Mouse (Mus musculus) neural tube, embryonic 11.5 days (tissue): ENCODE results near the gene Krt84. TPM values are rescaled to one million over a fixed set of nuclear protein-coding genes. Genes with fewer than 3 reads are reported as not detected.
"Not testable (repeated sequence)": the region's sequence is repeated elsewhere in the genome, so short reads cannot be mapped to it uniquely, and the experiment has no call there.

Experiments
- ATAC-seq: fragments of 200-750 bp; cut with Nextera tagmentation; 2 replicates; pipeline ENCODE4 v1.8.0; 2017; ENCODE audit warnings: moderate number of reproducible peaks, mild to moderate bottlenecking, moderate TSS enrichment, moderate library complexity; ENCODE audit not compliant: insufficient read depth, low FRiP score, low TSS enrichment
- DNase-seq: peaks from one replicate; pipeline ENCODE4 v3.0.0-alpha.2; 2015; ENCODE audit warnings: low spot score
- H3K27ac ChIP-seq: fragments of 300-500 bp; sonication (generic); 2 replicates; pipeline ENCODE4 v1.5.1; 2014; ENCODE audit warnings: low read depth, mild to moderate bottlenecking, low read length
- H3K27me3 ChIP-seq: fragments of 300-500 bp; sonication (generic); 2 replicates; pipeline ENCODE4 v1.6.1; 2014; ENCODE audit warnings: mild to moderate bottlenecking, low read length, mixed read lengths; ENCODE audit not compliant: control insufficient read depth, insufficient read depth
- H3K36me3 ChIP-seq: fragments of 300-500 bp; sonication (generic); 2 replicates; pipeline ENCODE4 v1.6.1; 2014; ENCODE audit warnings: mild to moderate bottlenecking, low read length, moderate library complexity, mixed read lengths; ENCODE audit not compliant: control insufficient read depth, insufficient read depth
- H3K4me1 ChIP-seq: fragments of 300-500 bp; sonication (generic); 2 replicates; pipeline ENCODE4 v1.6.1; 2014; ENCODE audit warnings: low read length, mixed read lengths; ENCODE audit not compliant: control insufficient read depth, insufficient read depth
- H3K4me2 ChIP-seq: fragments of 300-500 bp; sonication (generic); 2 replicates; pipeline ENCODE4 v1.6.1; 2014; ENCODE audit warnings: low read depth, mild to moderate bottlenecking, moderate library complexity
- H3K4me3 ChIP-seq: fragments of 300-500 bp; sonication (generic); 2 replicates; pipeline ENCODE4 v1.5.1; 2014; ENCODE audit warnings: low read depth, low read length
- H3K9ac ChIP-seq: fragments of 300-500 bp; sonication (generic); 2 replicates; pipeline ENCODE4 v1.6.1; 2014; ENCODE audit warnings: mild to moderate bottlenecking, low read length
- H3K9me3 ChIP-seq: fragments of 300-500 bp; sonication (generic); 2 replicates; pipeline ENCODE4 v1.6.1; 2016; ENCODE audit warnings: low read length; ENCODE audit not compliant: control insufficient read depth
- WGBS: fragments of 180-500 bp; shearing (Covaris S2); extraction: QIAGEN DNeasy Blood & Tissue Kit; methylation state at CpG from one replicate; pipeline ENCODE4 v1.1.7; 2014; 5-methylcytosine and 5-hydroxymethylcytosine counted together
- polyA plus RNA-seq: library from polyadenylated mRNA; unstranded; fragments of >200 nt; fragmentation: Nextera tagmentation; extraction: Ambion mirVana; gene quantifications from 2 replicates; pipeline ENCODE4 v1.2.1, GENCODE M21; 2014

Krt84 gene
- polyA plus RNA-seq, 1 experiment from 2014 or later = not detected

DNA sequence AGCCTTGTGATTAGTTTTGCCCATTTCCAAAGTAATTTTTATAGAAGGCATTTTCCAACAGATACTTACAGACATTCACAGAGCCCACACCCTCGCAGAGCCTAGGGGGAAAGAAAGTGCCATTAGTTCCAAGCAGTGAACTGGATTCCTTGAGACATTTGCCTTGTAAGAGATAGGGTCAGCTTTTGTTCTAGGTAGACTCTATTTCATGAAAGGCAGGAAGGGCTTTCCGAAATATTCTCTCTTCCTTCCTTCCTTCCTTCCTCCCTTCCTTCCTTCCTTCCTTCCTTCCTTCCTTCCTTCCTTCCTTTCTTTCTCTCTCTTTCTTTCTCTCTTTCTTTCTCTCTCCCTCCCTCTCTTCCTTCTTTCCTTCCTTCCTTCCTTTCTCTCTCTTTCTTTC lies 15.5 kb downstream of the Krt84 start, which contains the start of gene Gm49425:
Gene Gm49425 (minus strand): TSS at position 101 of the 400 bp plus-strand sequence.
- 72% methylated on average over 2 of the region's 2 CpGs for WGBS
- not testable (repeated sequence) for H3K36me3 ChIP-seq, H3K27ac ChIP-seq, H3K4me1 ChIP-seq, ATAC-seq, H3K9ac ChIP-seq, H3K27me3 ChIP-seq, H3K4me3 ChIP-seq, H3K4me2 ChIP-seq, H3K9me3 ChIP-seq, DNase-seq

DNA sequence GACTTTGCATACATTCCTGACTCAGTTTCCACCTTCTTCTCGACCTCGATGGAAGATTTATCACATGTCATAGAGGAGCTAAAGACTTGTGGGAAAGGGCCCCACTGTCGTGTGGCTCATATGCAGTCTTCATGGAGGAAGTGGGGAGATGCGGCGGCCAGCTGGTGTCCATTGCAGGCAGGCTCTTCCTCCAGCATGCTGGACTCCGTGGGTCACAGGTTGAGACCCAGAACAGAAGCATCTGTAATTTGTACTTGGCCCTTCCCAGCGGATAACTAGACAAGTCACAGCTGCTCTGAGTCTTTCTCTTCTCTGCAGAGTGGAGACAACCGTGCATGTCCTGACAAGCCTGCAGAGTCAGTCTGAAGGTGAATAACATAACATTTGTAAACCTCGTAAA lies 24.4 kb downstream of the Krt84 start:
- no peak for ATAC-seq

DNA sequence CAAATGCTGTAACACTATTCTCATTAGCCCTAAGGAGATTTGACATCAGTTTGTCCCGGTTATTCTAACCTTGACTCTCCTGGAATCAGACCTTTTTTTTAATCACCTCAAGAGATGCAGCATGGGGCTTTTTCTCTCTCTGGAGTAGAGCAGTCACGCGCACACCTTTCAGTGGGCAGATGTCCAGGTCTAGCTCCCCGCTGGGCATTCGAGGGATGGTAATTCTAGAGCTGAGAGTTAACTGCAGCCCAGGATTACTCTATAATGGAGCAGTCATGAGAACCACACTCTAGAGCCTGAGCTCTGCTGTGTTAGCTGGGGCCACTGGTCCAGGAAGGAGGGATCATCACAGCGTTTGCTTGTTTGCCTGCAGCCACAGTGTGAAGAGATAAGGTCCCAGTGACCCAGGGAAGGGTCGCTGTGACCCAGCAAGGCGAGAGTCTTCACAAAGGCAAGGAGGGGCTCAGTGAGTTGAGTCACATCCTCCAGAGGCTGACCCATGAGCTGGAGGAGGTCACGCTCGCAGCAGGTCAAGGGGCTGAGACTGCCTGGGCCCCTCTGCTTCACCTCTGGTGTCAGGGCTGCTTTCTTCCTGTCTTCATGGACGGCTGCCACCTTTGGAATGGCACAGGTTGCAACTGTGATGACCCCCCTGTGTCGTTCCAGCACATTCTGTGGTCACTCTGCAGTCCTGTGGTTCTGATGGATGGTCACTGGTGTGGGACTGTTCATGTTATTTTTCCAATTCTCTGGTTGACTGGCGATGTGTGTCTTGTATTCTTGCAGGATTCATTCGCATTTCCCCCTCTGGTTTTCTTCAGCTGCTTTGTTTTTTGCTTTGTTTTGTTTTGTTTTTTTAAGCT lies 25.5 kb downstream of the Krt84 start:
- no peak overlapping the region for H3K27ac ChIP-seq
- no peaks in the 10 kb centered on the region for H3K36me3 ChIP-seq
- no peaks in the 10 kb centered on the region for H3K9me3 ChIP-seq
- ATAC-seq (no peak), DNase-seq (no peak)
- WGBS = 72% methylated on average over 14 of the region's 14 CpGs
- H3K4me2 ChIP-seq = no peak overlapping the region
- H3K9ac ChIP-seq = no peak overlapping the region
- no peak overlapping the region for H3K4me3 ChIP-seq
- H3K4me1 ChIP-seq = no peaks in the 10 kb centered on the region
- no peaks in the 10 kb centered on the region for H3K27me3 ChIP-seq

More for the DNA sequence above, 24.4 kb downstream of the Krt84 start:
- H3K9ac ChIP-seq = no peak overlapping the region
- H3K4me2 ChIP-seq = no peak overlapping the region
- H3K4me1 ChIP-seq = no peaks in the 10 kb centered on the region
- no peak for DNase-seq
- WGBS = 71% methylated on average over 9 of the region's 9 CpGs
- H3K27me3 ChIP-seq = no peaks in the 10 kb centered on the region
- H3K36me3 ChIP-seq = no peaks in the 10 kb centered on the region
- no peak overlapping the region for H3K4me3 ChIP-seq
- no peaks in the 10 kb centered on the region for H3K9me3 ChIP-seq
- no peak overlapping the region for H3K27ac ChIP-seq

DNA sequence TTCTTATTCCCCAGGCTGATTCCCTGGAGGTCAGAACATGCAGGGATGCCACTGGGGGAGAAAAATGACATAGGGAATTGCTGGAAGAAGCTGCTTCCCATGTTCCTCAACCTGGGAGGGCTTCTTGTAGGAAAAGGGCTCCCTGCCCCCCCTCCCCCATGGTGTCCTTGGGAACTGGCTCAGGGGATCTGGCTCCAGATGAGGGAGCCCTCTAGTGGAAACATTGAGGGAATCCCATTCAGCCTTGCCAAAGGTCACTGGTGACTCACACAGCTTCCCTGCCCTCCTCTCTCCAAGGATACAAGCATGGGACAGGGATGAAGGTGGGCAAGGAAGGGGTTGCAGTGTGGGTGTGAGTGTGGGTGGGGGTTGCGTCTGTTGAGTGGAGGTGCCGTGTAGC lies 35.4 kb downstream of the Krt84 start:
- no peak for ATAC-seq
- 80% methylated on average over 2 of the region's 2 CpGs for WGBS
- H3K27me3 ChIP-seq = no peaks in the 10 kb centered on the region

DNA sequence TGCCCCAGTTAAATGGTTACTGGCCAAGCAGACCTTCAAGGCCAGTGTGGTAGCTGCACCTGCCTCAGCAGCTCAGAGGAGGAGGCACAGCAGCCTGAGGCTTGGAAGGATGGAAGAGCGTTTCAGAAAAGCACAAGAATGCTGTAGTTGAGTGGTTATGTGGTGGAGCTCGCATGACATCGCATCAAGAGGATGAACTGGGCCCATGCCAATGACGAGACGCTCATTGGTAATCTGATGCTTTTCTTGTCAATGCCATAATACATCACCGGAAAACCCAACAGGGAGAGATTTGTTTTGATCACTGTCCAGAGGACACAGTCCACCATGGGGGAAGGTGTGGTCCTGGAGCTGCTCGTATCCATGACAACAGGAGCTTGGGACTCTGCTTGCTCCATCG lies 37.4 kb downstream of the Krt84 start:
- H3K9ac ChIP-seq = no peak overlapping the region
- no peak overlapping the region for H3K27ac ChIP-seq
- no peak overlapping the region for H3K4me2 ChIP-seq
- 83% methylated on average over 8 of the region's 8 CpGs for WGBS
- H3K4me1 ChIP-seq = no peaks in the 10 kb centered on the region
- DNase-seq = no peak
- no peak overlapping the region for H3K4me3 ChIP-seq
- no peaks in the 10 kb centered on the region for H3K9me3 ChIP-seq
- H3K36me3 ChIP-seq = no peaks in the 10 kb centered on the region
- H3K27me3 ChIP-seq = no peaks in the 10 kb centered on the region
- no peak for ATAC-seq

More for the DNA sequence above, 35.4 kb downstream of the Krt84 start:
- H3K36me3 ChIP-seq = no peaks in the 10 kb centered on the region
- H3K9ac ChIP-seq = no peak overlapping the region
- H3K4me3 ChIP-seq = no peak overlapping the region
- no peak for DNase-seq
- no peaks in the 10 kb centered on the region for H3K4me1 ChIP-seq
- no peaks in the 10 kb centered on the region for H3K9me3 ChIP-seq
- no peak overlapping the region for H3K27ac ChIP-seq
- no peak overlapping the region for H3K4me2 ChIP-seq

DNA sequence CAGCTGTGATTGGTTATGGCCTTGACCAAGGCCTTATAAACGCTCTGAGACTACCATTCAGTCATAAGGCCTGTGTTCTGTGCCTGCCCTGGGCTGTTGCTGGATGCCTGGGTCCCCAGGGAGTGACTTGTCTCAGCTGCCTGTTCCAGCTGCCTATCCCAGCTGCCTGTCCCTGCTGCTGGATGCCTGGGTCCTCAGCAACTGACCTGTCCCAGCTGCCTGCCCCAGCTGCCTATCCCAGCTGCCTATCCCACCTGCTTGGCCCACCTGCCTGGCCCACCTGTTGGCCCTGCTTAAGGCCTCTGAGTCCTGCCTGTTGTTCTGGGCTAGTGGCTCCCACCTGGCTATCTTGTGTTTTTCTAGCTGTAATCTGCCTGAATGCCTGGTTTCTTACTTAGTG lies 38.4 kb downstream of the Krt84 start:
- no peaks in the 10 kb centered on the region for H3K4me1 ChIP-seq
- no peak overlapping the region for H3K9ac ChIP-seq
- no peak overlapping the region for H3K4me3 ChIP-seq
- no peaks in the 10 kb centered on the region for H3K9me3 ChIP-seq
- ATAC-seq (no peak), DNase-seq (peak; percentile 19)
- WGBS = 43% methylated on average over 1 of the region's 1 CpGs
- H3K36me3 ChIP-seq = no peaks in the 10 kb centered on the region
- no peak overlapping the region for H3K27ac ChIP-seq
- no peak overlapping the region for H3K4me2 ChIP-seq
- no peaks in the 10 kb centered on the region for H3K27me3 ChIP-seq

DNA sequence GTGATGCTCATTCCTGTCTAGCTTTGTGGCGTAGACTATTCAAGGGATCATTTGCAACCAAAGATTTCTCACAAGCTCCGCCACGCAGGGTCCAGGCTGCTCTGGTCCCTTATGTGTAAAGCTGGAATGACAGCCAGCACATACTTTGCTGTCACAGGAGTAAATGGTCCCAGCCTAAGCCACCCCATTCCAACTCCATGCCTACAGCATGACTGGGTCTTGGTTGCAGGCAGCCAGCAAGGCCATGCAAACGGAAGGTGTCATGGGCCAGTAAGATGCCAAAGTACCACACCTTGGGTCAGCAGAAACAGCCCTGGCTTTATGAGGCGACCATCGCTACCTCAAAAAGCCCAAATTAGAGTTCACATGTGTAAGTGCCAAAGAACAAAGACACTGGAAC lies 38.9 kb downstream of the Krt84 start:
- Histone ChIP-seq H3K4me1 (no peaks in the 10 kb centered on the region), H3K27ac (no peak overlapping the region), H3K9me3 (no peaks in the 10 kb centered on the region), H3K27me3 (no peaks in the 10 kb centered on the region), H3K9ac (no peak overlapping the region), H3K36me3 (no peaks in the 10 kb centered on the region), H3K4me2 (no peak overlapping the region), H3K4me3 (no peak overlapping the region)
- ATAC-seq (no peak), DNase-seq (no peak)
- 89% methylated on average over 6 of the region's 6 CpGs for WGBS

DNA sequence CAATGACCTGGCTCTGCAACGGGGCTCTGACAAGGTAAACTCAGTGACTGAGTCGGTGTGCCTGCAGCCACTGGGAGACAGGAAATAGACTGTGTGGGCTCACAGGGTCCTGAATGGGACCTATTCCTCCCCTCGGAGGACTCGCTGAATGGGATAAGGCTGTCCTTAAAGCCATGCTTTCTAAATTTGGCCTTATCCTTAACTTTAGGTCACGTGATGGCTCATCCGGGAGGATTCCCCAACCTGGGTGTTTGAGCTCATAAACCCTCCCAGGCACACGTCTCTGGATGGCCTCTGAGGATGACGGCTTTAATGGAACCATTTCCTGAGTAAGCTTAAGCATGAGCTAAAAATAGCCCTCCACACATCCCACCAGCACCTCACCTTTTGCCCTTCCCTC lies 39.9 kb downstream of the Krt84 start:
- Histone ChIP-seq H3K4me1 (no peaks in the 10 kb centered on the region), H3K9me3 (no peaks in the 10 kb centered on the region), H3K4me3 (no peak overlapping the region), H3K36me3 (no peaks in the 10 kb centered on the region), H3K4me2 (no peak overlapping the region), H3K27ac (no peak overlapping the region), H3K9ac (no peak overlapping the region), H3K27me3 (no peaks in the 10 kb centered on the region)
- DNase-seq = no peak
- no peak for ATAC-seq
- WGBS = 53% methylated on average over 8 of the region's 8 CpGs

DNA sequence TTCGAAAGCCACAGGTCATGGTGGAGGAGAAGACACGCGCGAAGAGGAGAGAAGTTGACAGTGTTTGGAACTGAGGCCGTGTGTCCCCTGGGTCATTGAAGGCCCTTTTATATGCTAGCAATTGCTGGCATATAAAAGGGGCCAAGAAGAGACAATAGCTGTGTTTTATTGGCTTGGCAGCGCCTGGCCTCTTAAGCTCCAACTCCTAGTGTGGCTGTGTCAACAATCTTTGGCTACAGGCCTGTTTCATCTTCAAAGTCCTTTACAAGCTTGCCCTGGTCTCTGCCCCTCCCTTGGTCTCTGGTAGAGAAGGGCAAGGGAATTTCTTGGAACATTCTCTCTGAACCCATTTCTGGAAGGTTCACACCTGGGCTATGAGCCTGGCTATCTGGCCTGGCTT lies 41.2 kb downstream of the Krt84 start, which contains the start of gene Krt83:
Gene Krt83 (minus strand): TSS at position 82 of the 400 bp plus-strand sequence.
- ATAC-seq = no peak
- no peak within 1 kb of the TSS for H3K4me2 ChIP-seq
- H3K27ac ChIP-seq = no peak within 1 kb of the TSS
- 30% methylated on average over 6 of the region's 6 CpGs for WGBS
- no peaks in the 10 kb centered on the region for H3K36me3 ChIP-seq
- no peaks in the 10 kb centered on the region for H3K4me1 ChIP-seq
- no peak for DNase-seq
- H3K4me3 ChIP-seq = no peak within 1 kb of the TSS
- no peak within 1 kb of the TSS for H3K9ac ChIP-seq
- H3K27me3 ChIP-seq = no peaks in the 10 kb centered on the region
- no peaks in the 10 kb centered on the region for H3K9me3 ChIP-seq
